Mouse (Mus musculus): ENCODE results near the gene Crcp. TPM values are rescaled to one million over a fixed set of nuclear protein-coding genes. Genes with fewer than 3 reads are reported as not detected.
"Not testable (repeated sequence)": the region's sequence is repeated elsewhere in the genome, so short reads cannot be mapped to it uniquely, and the experiment has no call there.

Gene Crcp
- total and polyA plus RNA-seq, 3 experiments = 12.4 to 86.2 (median 45.0) TPM

DNA sequence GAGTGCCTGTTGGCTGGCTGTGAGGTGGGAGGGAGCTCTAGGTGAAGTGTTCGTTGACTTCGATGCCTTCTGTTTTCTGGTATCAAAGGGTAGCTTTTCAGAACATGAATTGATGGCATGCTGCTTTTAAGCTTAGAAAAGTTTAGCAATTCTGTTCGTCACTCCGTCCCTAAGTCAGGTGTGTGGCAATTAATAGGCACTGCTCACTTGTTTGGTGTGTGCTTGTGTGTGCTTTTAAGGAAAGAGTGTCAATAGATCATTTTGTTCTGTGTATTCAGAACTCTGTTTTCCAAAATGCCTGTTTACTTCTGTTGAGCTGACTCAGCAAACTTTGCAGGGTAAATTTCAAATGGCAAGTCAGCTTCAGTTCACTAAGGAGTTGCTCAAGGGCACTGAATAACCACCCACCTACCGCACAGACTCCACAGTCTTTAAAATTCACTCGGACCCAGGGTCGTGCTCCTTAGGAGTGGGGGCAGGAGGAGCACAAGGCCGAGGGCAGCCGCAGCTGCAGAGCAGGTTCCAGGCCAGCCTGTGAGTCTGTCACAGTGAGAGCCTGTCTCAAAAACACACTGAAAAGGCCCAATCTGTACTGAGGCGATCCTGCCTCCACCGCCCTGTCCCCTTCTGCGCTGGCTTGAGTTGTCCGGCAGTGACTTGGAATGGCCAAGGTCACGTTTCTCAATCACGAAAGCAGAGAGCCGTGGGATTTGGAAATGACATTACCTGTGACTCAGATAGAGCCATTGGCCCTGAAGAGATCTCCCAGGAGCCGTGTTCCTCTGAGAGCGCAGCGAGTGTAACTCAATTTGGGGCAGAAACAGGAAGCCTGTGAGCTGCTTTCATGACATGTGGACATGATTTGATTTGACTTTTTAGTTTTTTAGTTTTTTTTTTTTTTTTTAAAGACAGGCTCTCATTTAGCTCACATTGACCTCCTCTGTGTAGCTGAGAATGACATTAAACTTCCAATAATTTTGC is 2.6 kb downstream of the Crcp start:
- DNase-seq (ENCODE audit: low spot score) (no peak), ATAC-seq (ENCODE audit: extremely low read depth, insufficient number of reproducible peaks, low FRiP score, poor library complexity, severe bottlenecking) (no peak)
- TF ChIP-seq TAL1 (conservative IDR thresholded peaks at IDR 0.05; ENCODE audit: low read depth, low read length) (no peak), POLR2AphosphoS5 (IDR thresholded peaks at IDR 0.05; ENCODE audit: insufficient replicate concordance, low read depth, low read length) (no peak), GATA1 (IDR thresholded peaks at IDR 0.05; ENCODE audit: borderline replicate concordance, low read length) (no peak), CTCF (IDR thresholded peaks at IDR 0.05; ENCODE audit: low read depth, low read length) (no peak), GATA2 (IDR thresholded peaks at IDR 0.05; ENCODE audit: borderline replicate concordance, low read depth, low read length) (no peak)
- Histone ChIP-seq H3K36me3 (replicated peaks) (peaks cover 54% of the 10 kb centered on the region), H3K4me1 (ENCODE audit: insufficient read depth, low read depth, low read length) (peaks cover 37% of the 10 kb centered on the region), H3K9me3 (replicated peaks) (no peaks in the 10 kb centered on the region), H3K4me3 (ENCODE audit: low read depth, low read length) (no peak overlapping the region), H3K27me3 (ENCODE audit: insufficient read depth, low read length) (no peaks in the 10 kb centered on the region)

GRCm38 (mm10) chr5:130033869-130034268 is 4.8 kb downstream of the Crcp start:
- Histone ChIP-seq H3K36me3 (replicated peaks) (peaks cover 71% of the 10 kb centered on the region), H3K27me3 (ENCODE audit: insufficient read depth, low read length) (no peaks in the 10 kb centered on the region), H3K4me3 (ENCODE audit: low read depth, low read length) (no peak overlapping the region), H3K4me1 (ENCODE audit: insufficient read depth, low read depth, low read length) (peaks cover 31% of the 10 kb centered on the region), H3K9me3 (replicated peaks) (no peaks in the 10 kb centered on the region)
- DNase-seq (ENCODE audit: low spot score) (no peak), ATAC-seq (ENCODE audit: extremely low read depth, insufficient number of reproducible peaks, low FRiP score, poor library complexity, severe bottlenecking) (no peak)
- TF ChIP-seq POLR2AphosphoS5 (IDR thresholded peaks at IDR 0.05; ENCODE audit: insufficient replicate concordance, low read depth, low read length) (no peak), CTCF (IDR thresholded peaks at IDR 0.05; ENCODE audit: low read depth, low read length) (no peak), GATA1 (IDR thresholded peaks at IDR 0.05; ENCODE audit: borderline replicate concordance, low read length) (no peak), TAL1 (conservative IDR thresholded peaks at IDR 0.05; ENCODE audit: low read depth, low read length) (no peak), GATA2 (IDR thresholded peaks at IDR 0.05; ENCODE audit: borderline replicate concordance, low read depth, low read length) (no peak)

DNA sequence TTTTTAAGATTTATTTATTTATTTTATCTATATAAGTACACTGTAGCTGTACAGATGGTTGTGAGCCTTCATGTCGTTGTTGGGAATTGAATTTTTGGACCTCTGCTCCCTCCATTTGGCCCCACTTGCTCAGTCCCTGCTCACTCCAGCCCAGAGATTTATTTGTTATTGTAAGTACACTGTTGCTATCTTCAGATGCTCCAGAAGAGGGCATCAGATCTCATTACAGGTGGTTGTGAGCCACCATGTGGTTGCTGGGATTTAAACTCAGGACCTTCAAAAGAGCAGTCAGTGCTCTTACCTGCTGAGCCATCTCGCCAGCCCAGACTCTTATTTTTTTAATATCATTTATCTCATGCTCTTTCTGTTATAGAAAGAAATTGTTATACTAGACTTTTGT is 7.2 kb downstream of the Crcp start:
- not testable (repeated sequence) for H3K4me3 ChIP-seq (ENCODE audit: low read depth, low read length)

DNA sequence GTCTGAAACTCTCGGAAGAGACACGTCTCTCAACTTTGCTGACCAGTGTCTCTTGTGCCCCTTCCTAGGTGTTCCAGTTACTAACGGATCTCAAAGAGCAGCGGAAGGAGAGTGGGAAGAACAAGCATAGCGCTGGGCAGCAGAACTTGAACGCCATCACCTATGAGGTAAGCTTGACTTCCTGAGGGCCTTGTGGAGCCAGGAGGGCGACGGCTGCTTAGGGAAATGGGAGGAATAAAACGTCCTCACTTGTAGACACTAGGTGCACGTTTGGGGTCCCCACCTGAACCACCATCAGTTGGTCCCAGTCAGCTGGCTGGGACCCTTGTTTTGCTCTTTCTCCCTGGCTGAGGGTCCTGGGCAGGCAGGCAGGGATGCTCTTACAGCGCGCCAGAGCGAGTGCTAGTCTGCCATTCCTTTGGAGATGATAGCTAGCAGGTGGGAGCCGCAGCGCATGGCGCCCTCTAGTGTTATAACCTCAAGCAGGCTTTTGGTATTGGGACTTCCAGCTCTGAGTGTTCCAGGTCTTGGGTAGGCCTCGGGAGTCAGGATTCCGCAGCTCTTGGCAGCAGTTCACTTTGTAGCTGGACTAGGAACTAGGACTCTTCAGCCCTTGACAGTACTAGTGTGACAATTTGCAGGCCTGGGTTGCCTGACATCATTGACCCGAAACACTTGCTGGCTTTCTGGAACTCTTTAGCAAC is 8.8 kb downstream of the Crcp start:
- no peaks in the 10 kb centered on the region for H3K27me3 ChIP-seq (ENCODE audit: insufficient read depth, low read length)
- peaks cover 11% of the 10 kb centered on the region for H3K4me1 ChIP-seq (ENCODE audit: insufficient read depth, low read depth, low read length)
- ATAC-seq (ENCODE audit: extremely low read depth, insufficient number of reproducible peaks, low FRiP score, poor library complexity, severe bottlenecking) = no peak
- H3K36me3 ChIP-seq (replicated peaks) = peaks cover 83% of the 10 kb centered on the region
- no peak for TF ChIP-seq TAL1 (conservative IDR thresholded peaks at IDR 0.05; ENCODE audit: low read depth, low read length)
- no peak for TF ChIP-seq POLR2AphosphoS5 (IDR thresholded peaks at IDR 0.05; ENCODE audit: insufficient replicate concordance, low read depth, low read length)
- TF ChIP-seq GATA2 (IDR thresholded peaks at IDR 0.05; ENCODE audit: borderline replicate concordance, low read depth, low read length) = no peak
- no peak; the same call in 1 of the 2 replicates for TF ChIP-seq CTCF (IDR thresholded peaks at IDR 0.05; ENCODE audit: low read depth, low read length)
- no peak for TF ChIP-seq GATA1 (IDR thresholded peaks at IDR 0.05; ENCODE audit: borderline replicate concordance, low read length)
- DNase-seq (ENCODE audit: low spot score) = peak; percentile 37
- H3K4me3 ChIP-seq (ENCODE audit: low read depth, low read length) = no peak overlapping the region
- no peaks in the 10 kb centered on the region for H3K9me3 ChIP-seq (replicated peaks)

More for the DNA sequence above, 7.2 kb downstream of the Crcp start:
- DNase-seq (ENCODE audit: low spot score); H3K9me3 ChIP-seq (replicated peaks); H3K27me3 ChIP-seq (ENCODE audit: insufficient read depth, low read length); ATAC-seq (ENCODE audit: extremely low read depth, insufficient number of reproducible peaks, low FRiP score, poor library complexity, severe bottlenecking): not testable (repeated sequence)
- peaks cover 81% of the 10 kb centered on the region for H3K36me3 ChIP-seq (replicated peaks)
- H3K4me1 ChIP-seq (ENCODE audit: insufficient read depth, low read depth, low read length) = peaks cover 23% of the 10 kb centered on the region

- peaks cover 86% of the 10 kb centered on the region for H3K36me3 ChIP-seq (replicated peaks)
- TF ChIP-seq POLR2AphosphoS5 (IDR thresholded peaks at IDR 0.05; ENCODE audit: insufficient replicate concordance, low read depth, low read length) (no peak), CTCF (IDR thresholded peaks at IDR 0.05; ENCODE audit: low read depth, low read length) (no peak), GATA2 (IDR thresholded peaks at IDR 0.05; ENCODE audit: borderline replicate concordance, low read depth, low read length) (no peak), TAL1 (conservative IDR thresholded peaks at IDR 0.05; ENCODE audit: low read depth, low read length) (no peak), GATA1 (IDR thresholded peaks at IDR 0.05; ENCODE audit: borderline replicate concordance, low read length) (no peak)
- ATAC-seq (ENCODE audit: extremely low read depth, insufficient number of reproducible peaks, low FRiP score, poor library complexity, severe bottlenecking) (no peak), DNase-seq (ENCODE audit: low spot score) (no peak)
- H3K4me1 ChIP-seq (ENCODE audit: insufficient read depth, low read depth, low read length) = peaks cover 5% of the 10 kb centered on the region
- no peaks in the 10 kb centered on the region for H3K27me3 ChIP-seq (ENCODE audit: insufficient read depth, low read length)
- no peaks in the 10 kb centered on the region for H3K9me3 ChIP-seq (replicated peaks)
- no peak overlapping the region for H3K4me3 ChIP-seq (ENCODE audit: low read depth, low read length)
These were observed 11.7 kb downstream of the Crcp start for GRCm38 (mm10) chr5:130040797-130041196.

DNA sequence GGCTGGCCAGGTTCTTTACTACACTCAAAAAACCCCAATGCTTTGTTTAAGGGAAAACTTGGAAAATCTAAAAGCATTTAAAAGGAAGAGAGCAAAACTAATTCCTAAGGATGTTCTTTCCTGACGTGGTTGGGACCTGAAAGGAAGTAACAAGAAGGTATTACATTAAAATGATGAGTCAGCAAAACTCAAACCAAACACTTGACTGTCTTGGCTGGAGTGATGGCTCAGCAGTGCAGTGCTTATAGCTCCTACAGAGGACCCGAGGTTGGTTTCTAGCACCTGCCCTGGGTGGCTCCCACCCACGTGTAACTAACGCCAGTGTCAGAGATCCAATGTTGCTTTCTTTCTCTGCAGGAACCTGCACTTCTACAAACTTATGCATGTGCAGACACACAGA is 12.2 kb downstream of the Crcp start:
- Histone ChIP-seq H3K9me3 (replicated peaks) (no peaks in the 10 kb centered on the region), H3K27me3 (ENCODE audit: insufficient read depth, low read length) (no peaks in the 10 kb centered on the region), H3K4me3 (ENCODE audit: low read depth, low read length) (no peak overlapping the region), H3K36me3 (replicated peaks) (peaks cover 87% of the 10 kb centered on the region), H3K4me1 (ENCODE audit: insufficient read depth, low read depth, low read length) (peaks cover 5% of the 10 kb centered on the region)
- TF ChIP-seq TAL1 (conservative IDR thresholded peaks at IDR 0.05; ENCODE audit: low read depth, low read length) = no peak
- no peak for TF ChIP-seq GATA2 (IDR thresholded peaks at IDR 0.05; ENCODE audit: borderline replicate concordance, low read depth, low read length)
- TF ChIP-seq GATA1 (IDR thresholded peaks at IDR 0.05; ENCODE audit: borderline replicate concordance, low read length) = no peak
- TF ChIP-seq POLR2AphosphoS5 (IDR thresholded peaks at IDR 0.05; ENCODE audit: insufficient replicate concordance, low read depth, low read length) = no peak
- TF ChIP-seq CTCF (IDR thresholded peaks at IDR 0.05; ENCODE audit: low read depth, low read length) = no peak
- ATAC-seq (ENCODE audit: extremely low read depth, insufficient number of reproducible peaks, low FRiP score, poor library complexity, severe bottlenecking) (no peak), DNase-seq (ENCODE audit: low spot score) (no peak)

Data from G1E (cell line).